Mouse (Mus musculus) CH12.LX (cell line): Measurements from ENCODE around the gene Mtnr1b.

Experiments
- BHLHE40 ChIP-seq: IDR thresholded peaks from 2 replicates; pipeline ENCODE4 v1.6.1; 2011; ENCODE audit warnings: mild to moderate bottlenecking, low read depth, low read length, improper control_type of control experiment
- CTCF ChIP-seq, 2 experiments: IDR thresholded peaks in 1 of 2; conservative IDR thresholded peaks in 1 of 2; 2 replicates each; pipeline ENCODE4 v1.5.1; 2011 to 2012; ENCODE audit warnings: low read depth in 2 of 2, low read length in 2 of 2, improper control_type of control experiment in 1 of 2, inconsistent platforms in 1 of 2, mild to moderate bottlenecking in 1 of 2, moderate library complexity in 1 of 2
- E2F4 ChIP-seq: IDR thresholded peaks from 2 replicates; pipeline ENCODE4 v1.6.1; 2011; ENCODE audit warnings: low read depth, low read length, improper control_type of control experiment; ENCODE audit not compliant: insufficient replicate concordance
- ELF1 ChIP-seq: IDR thresholded peaks from 2 replicates; pipeline ENCODE4 v1.6.1; 2014; ENCODE audit warnings: low read depth, mild to moderate bottlenecking, inconsistent platforms, low read length, improper control_type of control experiment
- GABPA ChIP-seq: IDR thresholded peaks from 2 replicates; pipeline ENCODE4 v1.6.1; 2012; ENCODE audit warnings: low read depth, low read length, improper control_type of control experiment, inconsistent platforms; ENCODE audit not compliant: insufficient replicate concordance
- SIN3A ChIP-seq: IDR thresholded peaks from 2 replicates; pipeline ENCODE4 v1.6.1; 2012; ENCODE audit warnings: low read length, improper control_type of control experiment, inconsistent platforms
- UBTF ChIP-seq: IDR thresholded peaks from 2 replicates; pipeline ENCODE4 v1.6.1; 2012; ENCODE audit warnings: low read depth, mild to moderate bottlenecking, inconsistent platforms, low read length, improper control_type of control experiment, moderate library complexity
- USF2 ChIP-seq: conservative IDR thresholded peaks from 2 replicates; pipeline ENCODE4 v1.6.1; 2011; ENCODE audit warnings: low read depth, low read length, improper control_type of control experiment
- ZMIZ1 ChIP-seq: IDR thresholded peaks from 2 replicates; pipeline ENCODE4 v1.6.1; 2012; ENCODE audit warnings: low read depth, mild to moderate bottlenecking, inconsistent platforms, low read length, improper control_type of control experiment

- TF ChIP-seq UBTF (no peak), SIN3A (no peak), GABPA (no peak), CTCF (conservative IDR thresholded peaks at IDR 0.05 in 1 of 2, IDR thresholded peaks at IDR 0.05 in 1 of 2; ENCODE audit: low read depth in 2 of 2, low read length in 2 of 2) (no peak), ELF1 (no peak), BHLHE40 (no peak), ZMIZ1 (no peak), E2F4 (no peak), USF2 (no peak)
Observed at GRCm38 (mm10) chr9:15919373-15920005, 45.1 kb upstream of the Mtnr1b start.
